Mouse (Mus musculus) E14TG2a.4 (cell line): ENCODE data around the gene Pcolce2.

Experiments
- CTCF ChIP-seq: conservative IDR thresholded peaks from 2 replicates; pipeline ENCODE4 v1.5.1; 2014; ENCODE audit warnings: low read length
- POU5F1 ChIP-seq: IDR thresholded peaks from 2 replicates; pipeline ENCODE4 v1.6.1; 2014; ENCODE audit warnings: low read length, borderline replicate concordance

DNA sequence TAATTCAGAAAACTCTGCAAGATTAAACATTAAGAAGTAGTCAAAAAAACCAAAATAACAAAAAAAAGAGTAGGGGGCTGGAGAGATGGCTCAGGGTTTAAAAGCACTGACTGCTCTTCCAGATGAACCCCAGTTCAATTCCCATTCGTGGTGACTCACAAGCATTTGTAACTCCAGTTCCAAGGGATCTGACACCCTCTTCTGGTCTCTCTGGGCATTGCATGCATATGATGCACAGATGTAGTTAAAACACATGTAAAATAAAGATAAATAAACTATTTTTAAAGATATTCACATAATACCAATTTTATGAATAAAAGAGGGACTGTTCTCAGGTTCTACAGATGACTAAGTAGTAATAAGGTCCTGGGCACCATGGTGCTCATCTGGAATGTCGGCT, 60.4 kb downstream of the Pcolce2 start:
- TF ChIP-seq CTCF (peak; percentile 82), POU5F1 (no peak)
